Mouse (Mus musculus) intestine, embryonic 14.5 days (tissue): ENCODE data around the gene Mfsd5. TPM values are rescaled to one million over a fixed set of nuclear protein-coding genes. Genes with fewer than 3 reads are reported as not detected.

Source experiments
- ATAC-seq: fragments of 200-750 bp; cut with Nextera tagmentation; replicated peaks from 2 replicates; pipeline ENCODE4 v1.8.0; 2017; ENCODE audit warnings: low read depth, moderate number of reproducible peaks, moderate TSS enrichment, moderate library complexity; ENCODE audit not compliant: low FRiP score, low TSS enrichment
- DNase-seq: peaks from one replicate; pipeline ENCODE4 v3.0.0-alpha.2; 2018; ENCODE audit warnings: low spot score
- H3K27ac ChIP-seq: fragments of 300-500 bp; sonication (generic); 2 replicates; pipeline ENCODE4 v1.5.1; 2014; ENCODE audit warnings: low read depth, mild to moderate bottlenecking, control low read depth
- H3K27me3 ChIP-seq: fragments of 300-500 bp; sonication (generic); replicated peaks from 2 replicates; pipeline ENCODE4 v1.6.1; 2014; ENCODE audit warnings: low read length, control low read depth; ENCODE audit not compliant: control insufficient read depth, insufficient read depth
- H3K36me3 ChIP-seq: fragments of 300-500 bp; sonication (generic); 2 replicates; pipeline ENCODE4 v1.6.1; 2014; ENCODE audit warnings: low read length, control low read depth; ENCODE audit not compliant: control insufficient read depth, insufficient read depth
- H3K4me1 ChIP-seq: fragments of 300-500 bp; sonication (generic); replicated peaks from 2 replicates; pipeline ENCODE4 v1.6.1; 2014; ENCODE audit warnings: low read length, control low read depth, mixed read lengths; ENCODE audit not compliant: control insufficient read depth, insufficient read depth
- H3K4me2 ChIP-seq: fragments of 300-500 bp; sonication (generic); 2 replicates; pipeline ENCODE4 v1.6.1; 2014; ENCODE audit warnings: low read length
- H3K4me3 ChIP-seq: fragments of 300-500 bp; sonication (generic); 2 replicates; pipeline ENCODE4 v1.5.1; 2014; ENCODE audit warnings: low read depth, low read length, control low read depth, mixed read lengths
- H3K9ac ChIP-seq: fragments of 300-500 bp; sonication (generic); 2 replicates; pipeline ENCODE4 v1.6.1; 2014; ENCODE audit warnings: mild to moderate bottlenecking, low read length
- H3K9me3 ChIP-seq: fragments of 300-500 bp; sonication (generic); 2 replicates; pipeline ENCODE4 v1.6.1; 2016; ENCODE audit warnings: low read length, control low read depth; ENCODE audit not compliant: control insufficient read depth
- WGBS: fragments of 180-500 bp; shearing (Covaris S2); extraction: QIAGEN DNeasy Blood & Tissue Kit; methylation state at CpG from one replicate; pipeline ENCODE4 v1.1.7; 2014; 5-methylcytosine and 5-hydroxymethylcytosine counted together
- polyA plus RNA-seq: library from polyadenylated mRNA; unstranded; fragments of >200 nt; fragmentation: Nextera tagmentation; extraction: Ambion mirVana; gene quantifications from 2 replicates; pipeline ENCODE4 v1.2.1, GENCODE M21; 2014

Mfsd5 gene
- polyA plus RNA-seq, 1 experiment from 2014 or later: 67.1 TPM

DNA sequence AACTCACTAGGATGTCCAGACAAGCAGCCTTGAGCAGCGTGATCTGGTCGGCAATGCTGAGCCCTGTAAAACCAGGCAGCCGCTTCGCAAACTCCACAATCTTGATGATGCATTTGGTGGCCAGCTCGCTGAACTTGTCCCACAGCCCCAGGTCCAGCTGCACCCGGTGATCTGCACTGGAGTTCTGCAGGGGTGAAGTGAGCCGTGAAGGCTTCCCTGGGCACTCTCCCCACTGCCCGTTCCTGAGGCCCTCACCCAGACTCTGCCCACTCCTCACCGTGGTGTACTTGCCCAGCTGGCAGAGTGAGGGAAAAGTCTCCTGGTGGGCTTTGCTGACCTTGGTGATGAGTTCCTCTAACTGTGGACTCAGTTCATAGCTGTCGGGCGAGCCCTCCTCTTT is 39.4 kb upstream of the Mfsd5 start:
- H3K27ac ChIP-seq: no peak overlapping the region
- peaks cover 28% of the 10 kb centered on the region for H3K36me3 ChIP-seq
- H3K9me3 ChIP-seq: no peaks in the 10 kb centered on the region
- no peak overlapping the region for H3K4me2 ChIP-seq
- no peak overlapping the region for H3K4me3 ChIP-seq
- H3K27me3 ChIP-seq: no peaks in the 10 kb centered on the region
- 80% methylated on average over 11 of the region's 11 CpGs for WGBS
- H3K4me1 ChIP-seq: peaks cover 38% of the 10 kb centered on the region
- ATAC-seq (no peak), DNase-seq (no peak)
- H3K9ac ChIP-seq: no peak overlapping the region

GRCm38 (mm10) chr15:102240607-102241006 is 38.6 kb upstream of the Mfsd5 start:
- DNase-seq (no peak), ATAC-seq (no peak)
- no peaks in the 10 kb centered on the region for H3K27me3 ChIP-seq

DNA sequence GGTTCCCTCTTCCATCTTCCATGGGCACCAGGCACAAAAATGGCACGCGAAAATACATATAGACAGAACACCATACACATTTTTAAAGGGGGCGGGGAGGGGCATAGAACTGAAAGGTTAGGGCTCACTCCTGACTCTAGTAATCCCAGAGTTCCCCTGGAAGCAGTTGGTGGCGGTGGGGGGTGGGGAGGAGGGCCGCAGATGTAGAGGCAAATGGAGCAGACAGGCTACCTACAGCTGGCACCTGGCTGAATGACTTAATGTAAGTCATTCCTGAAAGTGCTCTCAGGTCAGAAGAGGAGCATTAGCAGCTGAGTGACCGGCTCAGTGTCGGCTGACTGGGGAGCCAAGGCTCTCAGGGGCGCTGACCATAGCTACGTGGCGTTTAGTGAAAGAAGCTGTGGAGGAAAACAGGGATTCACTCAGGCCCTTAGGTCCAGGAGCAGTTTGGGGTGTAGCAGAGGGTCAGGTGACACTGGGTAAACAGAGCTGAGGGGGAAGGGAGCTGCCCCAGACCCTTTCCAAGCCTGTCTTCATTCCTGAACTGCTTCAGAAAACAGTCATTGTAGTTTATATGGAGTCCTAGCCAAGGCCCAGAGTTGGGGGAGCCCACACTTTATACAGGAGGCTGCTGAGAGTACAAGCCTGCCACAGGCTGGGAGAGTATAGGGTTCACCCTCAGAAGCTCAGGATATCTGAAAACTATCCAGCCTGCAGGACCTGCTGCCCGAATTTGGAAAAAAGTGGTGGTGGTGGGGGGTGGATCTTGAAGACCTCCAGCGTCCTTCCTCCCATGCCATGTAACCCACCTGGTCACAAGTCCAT is 36.6 kb upstream of the Mfsd5 start:
- no peak for ATAC-seq
- H3K36me3 ChIP-seq: peaks cover 24% of the 10 kb centered on the region
- H3K27me3 ChIP-seq: no peaks in the 10 kb centered on the region
- H3K4me3 ChIP-seq: no peak overlapping the region
- H3K4me1 ChIP-seq: peaks cover 29% of the 10 kb centered on the region
- no peak overlapping the region for H3K9ac ChIP-seq
- peak overlapping the region; percentile 54; the same call in 1 of the 2 replicates for H3K27ac ChIP-seq
- peak overlapping the region; percentile 95 for H3K4me2 ChIP-seq
- no peaks in the 10 kb centered on the region for H3K9me3 ChIP-seq
- 38% methylated on average over 12 of the region's 12 CpGs for WGBS
- no peak for DNase-seq

More at GRCm38 (mm10) chr15:102240607-102241006, 38.6 kb upstream of the Mfsd5 start:
- Histone ChIP-seq H3K4me3 (no peak overlapping the region), H3K9me3 (no peaks in the 10 kb centered on the region), H3K4me2 (no peak overlapping the region), H3K27ac (no peak overlapping the region), H3K36me3 (peaks cover 28% of the 10 kb centered on the region), H3K9ac (no peak overlapping the region), H3K4me1 (peaks cover 35% of the 10 kb centered on the region)
- WGBS: 85% methylated on average over 4 of the region's 4 CpGs

DNA sequence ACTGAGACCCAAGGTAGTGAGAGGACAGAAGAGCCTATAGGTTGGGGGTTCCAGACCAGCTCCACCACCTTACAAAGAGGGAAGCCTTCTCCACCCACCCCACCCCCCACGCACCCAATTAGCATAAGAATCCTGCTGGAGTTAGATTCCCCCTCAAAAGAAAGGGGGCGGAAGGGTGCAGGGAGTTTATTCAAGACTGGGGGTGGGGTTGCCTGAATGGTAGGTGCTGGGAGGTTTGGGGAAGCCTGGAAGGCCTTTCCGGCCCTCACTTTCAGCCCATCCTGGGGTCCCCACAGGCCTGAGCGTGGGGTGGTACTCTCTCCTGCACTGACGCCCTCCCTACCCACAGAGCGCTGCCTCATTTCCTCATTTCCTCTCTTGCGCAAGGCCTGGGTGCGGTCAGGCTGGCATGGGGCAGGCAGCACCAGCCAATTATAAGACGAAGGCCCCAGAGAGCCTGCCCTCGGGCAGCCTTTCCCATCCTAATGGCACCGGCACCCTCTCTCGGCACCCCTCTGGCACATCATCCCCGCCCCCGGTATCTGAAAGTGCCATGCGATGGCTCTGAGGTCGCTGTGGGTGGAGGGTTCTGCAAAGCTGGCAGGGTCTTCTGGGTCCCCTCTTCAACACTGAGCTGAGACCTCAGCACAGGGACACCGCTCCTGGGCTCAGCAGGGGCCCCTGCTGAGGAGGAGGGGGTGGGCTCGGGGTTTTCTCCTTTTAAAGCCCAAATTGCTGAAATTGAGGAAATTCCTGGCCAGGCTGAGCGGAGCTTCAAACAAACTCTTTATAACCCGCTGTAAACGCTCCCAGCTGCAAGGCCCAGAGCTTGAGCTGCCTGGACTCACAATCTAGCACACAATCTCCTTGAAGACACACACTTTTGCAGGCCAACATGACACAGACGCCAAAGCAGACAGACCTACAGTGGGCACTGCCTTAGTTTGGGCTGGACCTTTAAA is 35.7 kb upstream of the Mfsd5 start:
- Histone ChIP-seq H3K9ac (peak overlapping the region; percentile 25; the same call in 1 of the 2 replicates), H3K9me3 (no peaks in the 10 kb centered on the region), H3K4me3 (peak overlapping the region; percentile 9; the same call in 1 of the 2 replicates), H3K36me3 (peaks cover 15% of the 10 kb centered on the region), H3K4me1 (peaks cover 38% of the 10 kb centered on the region), H3K27ac (peak overlapping the region; percentile 54), H3K27me3 (no peaks in the 10 kb centered on the region), H3K4me2 (peak overlapping the region; percentile 95)
- DNase-seq: no peak
- ATAC-seq: no peak
- WGBS: 19% methylated on average over 22 of the region's 22 CpGs

DNA sequence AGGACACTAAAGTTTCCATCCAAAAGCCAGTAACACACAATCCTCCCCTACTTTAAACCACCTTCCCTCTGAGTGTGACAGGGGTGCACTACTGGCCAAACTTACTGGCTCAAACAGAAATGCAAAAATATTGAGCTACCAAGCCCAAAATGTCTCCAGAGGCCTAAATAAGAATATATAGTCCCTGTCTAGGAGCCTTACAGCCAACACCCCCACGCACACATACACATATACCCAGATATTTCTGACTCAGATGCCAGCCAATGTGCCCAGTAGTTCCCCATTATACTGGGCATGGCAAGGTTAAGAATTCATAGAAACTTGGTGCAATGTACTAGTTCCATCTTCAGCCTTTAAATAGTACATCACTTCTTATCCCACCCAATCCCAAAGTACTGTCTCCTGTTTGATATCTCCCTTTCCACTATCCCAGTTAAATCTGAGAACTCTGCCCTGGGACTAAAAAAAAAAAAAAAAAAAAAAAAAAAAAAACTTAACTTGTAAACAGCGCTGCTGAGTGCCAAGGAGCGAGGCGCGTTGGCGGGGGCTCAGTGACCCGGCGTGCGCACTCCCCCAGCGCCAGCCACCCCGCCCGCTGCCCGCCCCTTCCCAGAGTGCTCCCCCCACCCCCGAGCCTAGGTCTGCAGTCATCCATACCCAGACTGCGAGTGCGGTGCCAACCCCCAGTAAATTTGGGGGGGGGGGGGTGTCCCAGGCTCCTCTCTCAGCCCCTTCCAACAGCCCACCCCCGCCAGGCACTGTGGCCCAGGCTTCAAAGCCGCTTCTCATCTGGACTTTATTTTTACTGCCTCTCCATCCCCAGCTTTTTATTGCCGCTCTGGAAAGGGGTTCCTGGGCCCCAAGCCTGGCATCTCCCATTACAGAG is 34.7 kb upstream of the Mfsd5 start:
- no peaks in the 10 kb centered on the region for H3K9me3 ChIP-seq
- no peak for ATAC-seq
- no peak for DNase-seq
- H3K4me2 ChIP-seq: peak overlapping the region; percentile 95
- 6% methylated on average over 17 of the region's 19 CpGs for WGBS
- peak overlapping the region; percentile 58 for H3K9ac ChIP-seq
- peak overlapping the region; percentile 54 for H3K27ac ChIP-seq
- H3K4me3 ChIP-seq: peak overlapping the region; percentile 62
- peaks cover 48% of the 10 kb centered on the region for H3K4me1 ChIP-seq
- H3K27me3 ChIP-seq: no peaks in the 10 kb centered on the region
- peaks cover 6% of the 10 kb centered on the region; the same call in 1 of the 2 replicates for H3K36me3 ChIP-seq

DNA sequence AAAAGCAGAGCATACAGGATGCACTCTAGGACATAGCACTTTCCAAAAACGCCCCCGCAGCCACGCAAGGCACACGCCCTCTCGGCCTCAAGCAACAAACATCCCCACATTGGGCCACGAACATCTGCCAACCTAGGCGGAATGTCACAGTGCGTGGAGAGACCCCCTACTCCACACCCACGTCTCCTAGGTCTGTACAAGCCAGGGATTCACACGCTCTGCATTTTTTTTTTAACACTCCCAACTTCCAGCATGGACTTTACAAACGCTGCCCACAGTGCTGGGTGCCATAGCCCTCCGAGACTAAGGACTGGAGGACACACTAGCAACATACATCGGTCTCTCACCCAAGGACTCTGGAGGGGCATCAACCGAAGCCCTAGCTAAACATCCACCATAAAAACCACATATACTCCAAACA is 33.8 kb upstream of the Mfsd5 start:
- ATAC-seq: no peak
- WGBS: 2% methylated on average over 14 of the region's 14 CpGs
- Histone ChIP-seq H3K4me3 (peak overlapping the region; percentile 62), H3K4me1 (peaks cover 57% of the 10 kb centered on the region), H3K9ac (peak overlapping the region; percentile 58), H3K4me2 (peak overlapping the region; percentile 95), H3K27ac (peak overlapping the region; percentile 94), H3K36me3 (no peaks in the 10 kb centered on the region), H3K9me3 (no peaks in the 10 kb centered on the region), H3K27me3 (no peaks in the 10 kb centered on the region)
- no peak for DNase-seq

- Histone ChIP-seq H3K27ac (peak overlapping the region; percentile 94), H3K9me3 (no peaks in the 10 kb centered on the region), H3K4me2 (peak overlapping the region; percentile 95), H3K27me3 (no peaks in the 10 kb centered on the region), H3K9ac (peak overlapping the region; percentile 58), H3K36me3 (no peaks in the 10 kb centered on the region), H3K4me3 (peak overlapping the region; percentile 62), H3K4me1 (peaks cover 57% of the 10 kb centered on the region)
- DNase-seq (peak; percentile 85), ATAC-seq (peak; percentile 57)
- under 1% methylated on average over 42 of the region's 44 CpGs for WGBS
Measured at GRCm38 (mm10) chr15:102245891-102246741, 33.1 kb upstream of the Mfsd5 start.
